Mouse (Mus musculus) C2C12 (cell line): ENCODE results near the gene Papss2.

Experiments used
- CTCF ChIP-seq: IDR thresholded peaks from one replicate; pipeline ENCODE4 v1.5.1; 2011; ENCODE audit not compliant: control insufficient read depth, insufficient read depth, insufficient read length
- MAX ChIP-seq: IDR thresholded peaks from one replicate; pipeline ENCODE4 v1.6.1; 2011; ENCODE audit warnings: mild to moderate bottlenecking, control low read depth
- MYOD1 ChIP-seq: IDR thresholded peaks from one replicate; pipeline ENCODE4 v1.6.1; 2011; ENCODE audit warnings: low read depth; ENCODE audit not compliant: control insufficient read depth, insufficient read length
- MYOG ChIP-seq: IDR thresholded peaks from one replicate; pipeline ENCODE4 v1.6.1; 2011; ENCODE audit not compliant: control insufficient read depth, insufficient read length; ENCODE audit errors: extremely low read depth
- USF1 ChIP-seq: IDR thresholded peaks from one replicate; pipeline ENCODE4 v1.6.1; 2011; ENCODE audit warnings: low read depth, mild to moderate bottlenecking, control low read depth, moderate library complexity

GRCm38 (mm10) chr19:32567447-32567846 lies 28.1 kb upstream of the Papss2 start:
- TF ChIP-seq CTCF (no peak), MYOG (no peak), USF1 (no peak), MAX (no peak), MYOD1 (no peak)
